Mouse (Mus musculus) adrenal gland, adult 8-10 months (tissue): ENCODE measurements at regions not wholly inside any gene's neighbourhood (a gene's known extent, or its start where the extent isn't known, plus 50 kb on each side); places are given as distances from the start of the nearest gene placed in this dataset.
"Not testable (repeated sequence)": the region's sequence is repeated elsewhere in the genome, so short reads cannot be mapped to it uniquely, and the experiment has no call there.

Source experiments
- DNase-seq: peaks from one replicate; pipeline ENCODE4 v3.0.0; 2022

GRCm38 (mm10) chr10:96188168-96188567 is 51.8 kb downstream of the Gm5426 start:
- DNase-seq = peak; percentile 54

DNA sequence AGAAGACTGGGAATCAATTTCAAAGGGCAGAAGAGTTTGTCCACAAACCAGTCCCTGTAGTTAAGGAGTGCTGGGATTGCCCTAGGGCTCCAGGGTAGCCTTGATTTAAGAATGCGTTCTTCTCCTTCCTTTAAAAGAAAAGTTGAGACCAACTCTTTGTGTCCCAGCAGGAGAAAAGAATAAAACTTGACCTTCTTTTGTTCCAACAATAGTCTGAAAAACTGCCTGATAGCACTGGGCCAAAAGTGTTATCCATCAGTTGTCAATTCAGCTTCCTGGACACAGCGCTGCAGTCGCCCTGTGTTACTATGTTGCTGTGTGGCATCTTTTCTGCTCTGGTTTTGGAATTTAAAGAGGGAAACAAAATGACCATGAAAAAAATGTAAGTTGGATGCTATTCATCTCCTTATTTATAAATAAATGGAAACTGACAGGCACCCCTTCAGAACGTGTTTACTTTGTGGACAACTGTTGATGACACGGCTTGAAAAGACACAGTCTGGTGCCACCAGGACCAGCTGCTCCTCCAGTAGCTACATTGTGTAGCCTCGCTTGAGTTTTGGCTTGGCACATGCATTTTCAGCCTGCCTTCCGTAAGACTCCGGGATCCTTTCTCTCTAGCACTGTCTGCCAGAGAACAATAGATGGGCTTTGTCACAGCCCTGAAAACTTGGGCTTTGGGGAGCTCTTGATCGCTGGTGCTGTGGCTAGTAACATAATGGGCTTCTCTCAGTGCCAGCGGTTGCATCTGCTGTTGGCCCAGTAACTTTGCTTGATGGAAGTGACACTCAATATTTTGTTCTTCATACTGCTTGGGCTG is 54.0 kb downstream of the Gm5426 start:
- DNase-seq = no peak

DNA sequence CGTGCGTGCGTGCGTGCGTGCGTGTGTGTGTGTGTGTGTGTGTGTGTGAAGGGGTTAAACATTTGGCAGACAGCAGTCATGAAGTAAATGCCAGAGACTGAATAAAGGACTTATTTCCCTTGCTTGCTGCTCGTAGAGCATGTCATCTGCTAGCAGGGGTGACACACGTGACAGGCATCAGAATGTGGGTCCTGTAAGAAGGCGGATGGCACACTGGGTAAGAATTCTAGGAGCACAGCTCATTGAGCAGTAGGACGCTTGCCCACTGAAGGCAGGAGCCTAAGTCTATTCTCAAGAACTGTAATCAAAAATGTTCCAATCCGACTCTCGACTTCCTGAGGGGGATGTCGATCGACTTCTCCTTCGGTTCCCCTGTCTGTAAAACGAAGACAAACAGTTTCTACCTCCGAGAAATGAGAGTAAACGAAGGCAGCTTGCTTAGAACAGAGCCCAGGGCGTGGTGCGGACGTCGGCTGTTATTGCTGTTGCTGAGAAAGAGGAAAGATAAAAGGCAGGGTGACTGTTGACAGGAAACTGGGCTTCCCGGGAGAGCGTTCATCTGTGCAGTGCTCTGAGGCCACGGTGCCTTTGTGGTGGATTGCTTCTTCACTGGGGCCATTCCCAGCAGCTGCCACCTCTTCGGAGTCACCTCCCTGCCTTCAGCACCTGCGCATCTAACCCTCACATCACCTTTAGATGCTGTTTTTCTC is 64.7 kb downstream of the Gm5426 start:
- DNase-seq = no peak

- no peak for DNase-seq
Measured at GRCm38 (mm10) chr10:96201891-96202290, 65.5 kb downstream of the Gm5426 start.

- no peak for DNase-seq
Measured at GRCm38 (mm10) chr10:96202871-96203270, 66.5 kb downstream of the Gm5426 start.

GRCm38 (mm10) chr10:96204198-96204597 is 67.8 kb downstream of the Gm5426 start:
- no peak for DNase-seq

DNA sequence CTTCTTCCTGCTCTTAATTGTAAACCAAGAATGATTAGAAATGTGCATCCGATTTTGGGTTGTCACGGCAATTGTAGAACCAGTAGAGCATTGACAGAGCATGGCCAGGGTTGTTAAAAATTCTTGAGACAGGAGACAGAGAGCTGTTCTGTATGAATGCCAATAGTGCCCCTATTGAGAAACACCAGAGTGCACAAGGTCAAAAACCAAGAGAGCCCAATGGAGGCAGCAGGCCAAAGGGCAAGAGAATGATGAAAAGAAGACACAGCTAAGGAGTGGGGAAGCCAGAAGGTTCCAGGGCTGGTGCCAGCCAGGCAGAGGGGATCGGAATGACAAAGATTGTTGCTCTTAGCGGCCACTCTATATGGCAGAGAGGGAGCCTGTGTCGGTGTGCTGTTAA is 72.8 kb downstream of the Gm5426 start:
- no peak for DNase-seq

GRCm38 (mm10) chr10:96211189-96211588 is 74.8 kb downstream of the Gm5426 start:
- no peak for DNase-seq

- DNase-seq = peak; percentile 88
Measured at GRCm38 (mm10) chr10:96213876-96214275, 77.5 kb downstream of the Gm5426 start.

- DNase-seq = no peak
Measured at GRCm38 (mm10) chr10:96214285-96214684, 77.9 kb downstream of the Gm5426 start.

DNA sequence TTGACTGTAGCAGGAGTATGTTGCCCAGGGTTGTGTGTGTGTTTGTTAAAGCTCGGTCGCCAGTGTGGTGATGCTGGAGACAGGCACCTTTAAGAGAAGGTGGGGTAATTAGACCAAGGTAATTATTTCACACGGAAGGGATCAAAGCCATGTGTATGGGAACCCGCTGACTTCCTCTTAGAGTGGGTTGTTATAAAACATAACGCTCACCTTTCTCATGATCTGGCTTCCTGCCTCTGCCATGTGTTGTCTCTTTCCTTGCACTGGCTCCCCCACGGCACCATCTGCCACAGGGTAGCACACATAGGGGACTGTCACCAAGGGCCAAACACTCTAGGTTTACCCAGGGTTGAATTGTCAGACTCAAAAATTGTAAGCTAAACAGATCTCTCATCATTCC is 78.5 kb downstream of the Gm5426 start:
- no peak for DNase-seq

- DNase-seq = no peak
Measured at GRCm38 (mm10) chr10:96220731-96221130, 84.3 kb downstream of the Gm5426 start.

DNA sequence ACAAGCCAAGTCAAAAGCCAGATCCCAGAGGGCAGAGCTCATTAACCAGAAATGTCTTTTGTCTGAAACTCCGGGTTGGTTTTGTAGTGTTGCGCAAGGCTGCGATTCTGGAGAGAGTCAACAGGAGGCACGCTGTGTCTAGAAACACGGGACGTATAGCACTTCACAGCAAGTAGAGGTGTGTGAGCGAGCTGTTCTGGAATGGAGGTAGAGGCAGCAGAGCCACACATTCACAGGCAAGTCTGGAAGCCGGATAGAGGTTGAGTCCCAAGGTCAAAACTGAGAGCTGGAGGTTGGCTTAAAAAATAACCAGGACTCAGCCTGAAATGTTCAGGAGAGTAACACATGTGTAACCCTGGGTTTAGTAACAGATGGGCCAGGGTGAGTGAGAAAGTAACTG is 94.0 kb downstream of the Gm5426 start:
- no peak for DNase-seq

- DNase-seq = no peak
Measured at GRCm38 (mm10) chr10:96231309-96231708, 94.9 kb downstream of the Gm5426 start.

- no peak for DNase-seq
Measured at GRCm38 (mm10) chr10:96232889-96233288, 96.5 kb downstream of the Gm5426 start.

DNA sequence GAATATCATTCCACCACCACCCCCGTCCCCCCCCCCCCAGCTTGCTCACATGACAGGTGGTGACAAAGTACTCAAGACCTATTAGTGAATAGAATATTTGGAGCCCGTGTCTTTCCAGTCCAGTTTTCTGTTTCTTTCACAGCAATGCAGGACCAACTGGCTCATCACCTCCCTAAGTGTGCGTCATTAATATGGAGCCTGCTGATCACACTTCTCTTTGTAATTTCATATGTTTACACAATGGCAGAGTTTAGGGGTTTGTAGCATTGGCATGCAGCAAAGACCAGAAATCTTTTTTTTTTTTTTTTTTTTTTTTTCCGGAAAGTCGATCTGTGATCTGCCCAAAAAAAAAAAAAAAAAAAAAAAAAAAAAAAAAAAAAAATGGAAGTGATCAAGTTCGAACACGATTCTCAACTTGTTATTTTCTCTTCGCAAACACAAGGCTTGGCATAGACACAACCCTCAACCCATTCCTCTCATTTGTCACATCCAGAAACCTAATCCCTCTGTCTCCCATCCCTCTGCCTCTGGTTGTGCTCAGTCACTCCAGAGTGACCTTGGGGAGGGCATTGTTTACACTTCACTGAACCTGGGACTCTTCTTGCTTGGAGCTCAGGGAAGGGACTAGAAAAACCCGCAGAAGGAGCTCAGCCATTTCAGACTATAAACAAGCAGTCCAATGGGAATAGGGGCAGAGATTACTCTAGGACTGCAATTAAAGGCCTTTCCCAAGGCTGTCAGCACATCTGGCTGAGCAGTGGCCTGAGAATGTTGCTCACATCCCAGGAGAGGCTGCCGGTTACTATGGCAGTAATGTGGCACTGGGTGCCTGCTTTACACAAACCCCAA is 98.4 kb downstream of the Gm5426 start:
- DNase-seq = no peak

DNA sequence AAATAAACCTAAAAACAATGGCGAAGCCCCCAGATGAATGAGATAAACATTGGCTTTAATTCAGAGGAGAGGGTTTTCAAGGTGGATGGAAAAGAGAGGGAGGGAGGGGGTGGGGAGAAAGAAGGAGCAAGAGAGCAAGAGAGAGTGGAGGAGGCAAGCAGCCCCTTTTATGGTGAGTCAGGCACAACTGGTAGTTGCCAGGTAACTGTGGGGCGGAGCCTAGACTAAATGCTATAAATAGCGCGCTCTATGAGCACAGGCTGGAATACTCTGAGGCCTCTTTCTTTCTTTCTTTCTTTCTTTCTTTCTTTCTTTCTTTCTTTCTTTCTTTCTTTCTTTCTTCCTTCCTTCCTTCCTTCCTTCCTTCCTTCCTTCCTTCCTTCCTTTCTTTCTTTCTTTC is 99.6 kb downstream of the Gm5426 start:
- DNase-seq = not testable (repeated sequence)

DNA sequence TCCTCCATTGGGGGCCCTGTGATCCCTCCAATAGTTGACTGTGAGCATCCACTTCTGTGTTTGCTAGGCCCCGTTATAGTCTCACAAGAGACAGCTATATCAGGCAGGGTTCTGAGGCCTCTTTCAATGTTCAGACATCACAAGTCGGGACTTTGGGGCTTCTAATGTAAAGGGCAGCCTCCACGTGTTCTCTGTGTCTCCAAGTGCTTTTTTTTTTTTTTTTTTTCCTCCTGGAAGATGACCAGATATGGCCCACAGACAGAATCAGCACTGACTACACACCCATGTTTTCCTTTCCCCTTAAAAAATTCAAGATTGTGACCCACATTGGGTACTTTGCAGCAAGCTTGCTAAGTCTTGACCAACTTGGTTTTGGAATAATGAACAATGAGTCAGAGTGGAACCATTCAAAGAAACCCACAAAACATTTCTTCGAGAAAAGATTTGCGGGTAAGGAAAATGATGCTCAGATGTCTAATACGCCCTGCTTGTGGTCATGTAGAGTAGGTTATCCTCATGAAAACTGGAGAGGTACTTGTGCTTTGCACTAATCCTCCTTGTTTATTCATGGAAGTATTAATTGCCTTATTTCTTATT is 100.5 kb downstream of the Gm5426 start:
- no peak for DNase-seq

GRCm38 (mm10) chr10:96237572-96238130 is 101.2 kb downstream of the Gm5426 start:
- no peak for DNase-seq

GRCm38 (mm10) chr10:96238251-96238650 is 101.8 kb downstream of the Gm5426 start:
- DNase-seq = no peak

DNA sequence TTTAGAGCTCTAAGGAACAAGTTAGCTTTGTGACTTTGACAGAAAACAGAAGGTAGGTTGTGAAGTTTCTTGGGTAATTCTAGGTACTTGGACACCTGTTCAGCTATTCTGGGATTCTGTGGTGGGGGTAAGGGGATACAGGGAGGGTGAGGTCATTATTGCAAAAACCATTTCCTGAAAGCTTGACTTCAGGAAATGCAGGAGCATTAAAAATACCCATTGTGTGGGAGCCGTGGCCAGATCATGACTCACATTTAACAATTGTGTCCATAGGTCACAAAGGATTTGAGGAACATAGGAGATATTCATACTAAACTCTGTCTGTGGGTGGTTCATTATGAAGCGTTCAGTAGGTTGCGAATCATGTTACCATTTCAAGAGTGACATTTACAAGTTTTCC is 102.4 kb downstream of the Gm5426 start:
- DNase-seq = no peak

DNA sequence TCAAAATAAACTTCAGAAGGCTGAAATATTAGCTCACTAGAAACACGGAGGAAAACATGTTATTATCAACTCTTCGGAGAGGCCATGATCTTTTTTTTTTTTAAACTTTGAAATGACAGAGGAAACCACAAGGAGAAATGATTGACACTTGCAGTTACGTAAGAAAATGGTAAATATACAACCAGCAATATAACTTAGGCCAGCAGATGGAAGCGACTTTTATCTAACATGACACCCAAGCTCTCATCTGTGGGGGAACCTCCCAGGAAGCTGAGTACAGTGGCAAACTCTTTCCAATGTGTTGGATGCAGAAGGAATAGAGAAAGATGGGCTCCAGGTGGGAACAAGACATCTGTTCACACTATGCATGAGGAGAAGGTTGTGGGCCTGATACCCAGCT is 104.2 kb downstream of the Gm5426 start:
- DNase-seq = no peak
